Mouse (Mus musculus) right cerebral cortex, postnatal 25 days (tissue): ENCODE measurements at regions not wholly inside any gene's neighbourhood (a gene's known extent, or its start where the extent isn't known, plus 50 kb on each side); places are given as distances from the start of the nearest gene placed in this dataset.

ENCODE experiments used
- DNase-seq: peaks from one replicate; pipeline ENCODE4 v3.0.0; 2022

DNA sequence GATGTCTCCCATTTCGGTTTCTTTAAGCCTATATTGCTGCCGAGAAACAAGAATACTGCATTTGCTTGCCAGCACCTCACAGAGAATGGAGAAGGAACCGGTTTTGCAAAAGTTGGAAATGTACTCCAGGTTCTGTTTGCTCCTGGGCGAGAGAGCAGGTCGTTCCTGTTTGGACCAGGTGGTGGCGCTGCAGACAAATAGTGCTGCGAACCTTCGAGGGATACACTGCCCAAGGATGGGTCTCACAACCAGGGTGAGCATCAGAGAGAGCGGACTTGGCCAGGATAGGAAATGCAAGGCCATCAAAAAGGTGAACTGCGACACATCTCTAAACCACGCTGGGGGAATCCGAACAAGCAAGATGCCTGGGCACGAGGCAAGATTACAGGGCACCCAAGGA, 54.0 kb upstream of the Ets2 start:
- DNase-seq = peak; percentile 77

DNA sequence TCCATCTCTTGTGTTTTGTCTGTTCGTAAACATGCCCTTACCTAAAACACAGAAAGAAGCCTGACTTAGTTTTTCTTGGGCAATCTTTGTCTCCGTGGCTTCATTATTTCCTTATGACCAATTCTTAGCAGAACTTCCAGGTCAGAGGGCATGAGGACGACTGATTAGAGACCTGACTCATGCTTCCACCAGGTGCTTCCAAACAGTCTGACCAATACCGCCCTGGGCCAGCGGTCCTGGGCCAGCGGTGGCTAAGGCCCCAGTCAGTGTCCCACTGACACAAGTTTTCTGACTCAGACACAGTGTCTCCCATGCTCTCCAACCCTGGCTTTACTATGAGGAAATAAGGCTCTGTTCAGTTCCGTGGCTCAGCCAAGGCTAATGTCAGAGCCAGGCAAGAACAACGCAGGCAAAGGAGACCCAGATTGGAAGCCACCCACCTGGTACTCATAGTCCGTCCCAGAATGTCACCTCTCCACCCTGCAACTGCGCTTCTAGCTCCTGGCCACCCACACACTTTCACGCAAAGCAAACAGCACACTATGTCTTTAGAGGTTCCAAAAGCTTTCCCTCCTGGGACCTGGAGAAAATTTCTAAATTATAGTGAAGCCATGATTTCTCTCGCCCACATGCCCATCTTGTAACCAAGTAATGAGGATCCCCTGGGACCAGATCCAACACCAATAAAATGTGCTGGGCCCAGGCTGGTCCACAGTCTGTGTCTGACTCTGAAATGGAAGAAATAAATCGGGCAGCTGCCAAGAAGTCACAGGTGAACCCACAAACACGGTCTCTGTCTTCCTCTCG, 56.6 kb upstream of the Erg start:
- no peak for DNase-seq

DNA sequence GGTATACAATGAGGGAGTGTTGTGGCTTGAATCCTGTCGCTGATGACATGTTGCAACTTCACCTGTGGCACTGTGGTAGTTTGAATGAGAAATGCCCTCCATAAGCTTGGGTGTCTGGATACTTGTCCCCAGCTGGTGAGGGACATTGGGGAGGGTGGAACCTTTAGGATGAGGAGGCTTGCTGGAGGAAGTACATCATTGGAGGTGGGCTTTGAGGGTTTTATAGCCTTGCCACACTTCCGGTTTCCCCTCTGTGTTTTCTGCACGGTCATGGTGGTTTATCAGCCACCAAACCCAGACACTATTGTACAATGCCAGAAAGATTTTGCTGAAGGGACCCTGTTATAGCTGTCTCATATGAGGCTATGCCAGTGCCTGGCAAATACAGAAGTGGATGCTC, 54.3 kb upstream of the Erg start:
- DNase-seq = no peak

DNA sequence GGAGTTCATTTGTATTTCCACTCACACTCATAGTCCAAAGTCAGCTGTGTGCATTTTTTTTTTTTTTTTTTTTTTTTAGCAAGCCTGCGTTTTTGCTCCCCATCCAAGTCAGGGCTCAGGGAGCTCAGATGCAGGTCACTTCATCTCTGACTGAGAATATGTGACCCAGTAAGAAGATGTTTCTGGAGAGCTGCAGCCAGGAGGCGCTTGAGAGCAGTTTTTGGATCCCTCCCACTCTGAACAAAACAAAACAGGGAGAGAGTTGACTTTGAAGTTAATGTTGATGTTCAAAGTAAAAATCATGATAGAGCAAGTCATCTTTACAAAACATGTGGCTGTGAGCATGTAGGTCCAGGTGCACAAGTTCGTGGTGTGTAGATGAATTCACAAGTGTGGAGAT, 53.3 kb upstream of the Erg start:
- no peak for DNase-seq

- DNase-seq = no peak
Measured at GRCm38 (mm10) chr16:95637850-95638249, 51.5 kb upstream of the Erg start.

- DNase-seq = no peak
Measured at GRCm38 (mm10) chr16:95636615-95637014, 50.2 kb upstream of the Erg start.
